Mouse (Mus musculus) small intestine, adult 2 months (tissue): Measurements from ENCODE around the gene Myl3.

Experiments
- CTCF ChIP-seq: fragments of 200-500 bp; IDR thresholded peaks from 2 replicates; pipeline ENCODE4 v1.5.1; 2012; ENCODE audit warnings: low read depth, mild to moderate bottlenecking, control low read depth, inconsistent platforms, low read length, moderate library complexity, mixed read lengths; ENCODE audit not compliant: insufficient replicate concordance, insufficient read length; ENCODE audit errors: extremely low read depth
- POLR2A ChIP-seq: fragments of 200-500 bp; IDR thresholded peaks from 2 replicates; pipeline ENCODE4 v1.6.1; 2012; ENCODE audit warnings: low read depth, mild to moderate bottlenecking, control low read depth, inconsistent platforms, low read length, moderate library complexity

DNA sequence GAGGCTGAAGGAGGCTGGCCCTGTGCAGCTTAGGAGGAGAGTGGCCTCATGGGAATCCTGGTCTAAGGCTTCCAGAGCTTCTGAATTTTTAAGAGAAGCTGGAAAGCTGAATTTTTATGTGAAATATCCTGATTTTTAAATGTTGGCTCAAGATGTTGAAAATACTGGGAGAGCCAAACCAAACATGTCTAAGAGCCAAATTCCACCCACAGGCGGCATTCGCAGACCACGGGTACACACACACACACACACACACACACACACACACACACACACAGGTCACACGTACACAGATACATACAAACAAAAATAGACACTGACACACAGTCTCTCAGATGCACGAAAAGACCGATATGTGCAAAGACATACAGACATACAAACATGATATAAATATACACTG is 23.6 kb upstream of the Myl3 start:
- TF ChIP-seq CTCF = no peak
- no peak for TF ChIP-seq POLR2A
